Mouse (Mus musculus) spleen, adult 2 months (tissue): ENCODE results near the gene Sfrp5.

Experiments
- CTCF ChIP-seq: fragments of 200-500 bp; IDR thresholded peaks from 2 replicates; pipeline ENCODE4 v1.5.1; 2011; ENCODE audit warnings: mild to moderate bottlenecking, inconsistent platforms; ENCODE audit not compliant: insufficient read depth, insufficient read length, insufficient replicate concordance; ENCODE audit errors: extremely low read depth
- POLR2A ChIP-seq: fragments of 200-500 bp; IDR thresholded peaks from 2 replicates; pipeline ENCODE4 v1.6.1; 2011; ENCODE audit warnings: low read depth, low read length, inconsistent platforms

DNA sequence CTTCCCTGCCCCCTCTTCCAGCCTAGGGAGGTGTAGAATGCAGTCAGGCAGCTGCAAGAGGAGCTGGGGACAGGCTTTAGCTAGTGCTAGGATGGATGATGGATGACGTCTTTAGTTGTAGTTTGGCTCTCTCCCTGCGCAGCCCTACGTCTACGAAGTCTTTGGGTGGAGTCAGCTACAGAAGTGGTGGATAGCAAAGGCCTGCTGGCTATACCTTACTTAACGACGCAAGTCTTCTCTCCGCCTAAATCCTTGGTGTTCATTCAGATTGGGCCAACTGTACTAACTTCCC lies 53.5 kb downstream of the Sfrp5 start:
- TF ChIP-seq CTCF: no peak
- TF ChIP-seq POLR2A: no peak
